Mouse (Mus musculus) forebrain, embryonic 12.5 days (tissue): ENCODE data around the gene Rims3. TPM values are rescaled to one million over a fixed set of nuclear protein-coding genes. Genes with fewer than 3 reads are reported as not detected.

Source experiments
- ATAC-seq: fragments of 200-750 bp; cut with Nextera tagmentation; 2 replicates; pipeline ENCODE4 v1.8.0; 2017; ENCODE audit warnings: moderate TSS enrichment; ENCODE audit not compliant: low FRiP score
- H3K27ac ChIP-seq: fragments of 300-500 bp; sonication (generic); 2 replicates; pipeline ENCODE4 v1.5.1; 2016; ENCODE audit warnings: mild to moderate bottlenecking
- H3K27me3 ChIP-seq: fragments of 300-500 bp; sonication (generic); 2 replicates; pipeline ENCODE4 v1.6.1; 2016; ENCODE audit warnings: mild to moderate bottlenecking
- H3K36me3 ChIP-seq: fragments of 300-500 bp; sonication (generic); replicated peaks from 2 replicates; pipeline ENCODE4 v1.6.1; 2016; ENCODE audit warnings: mild to moderate bottlenecking
- H3K4me1 ChIP-seq: fragments of 300-500 bp; sonication (generic); 2 replicates; pipeline ENCODE4 v1.6.1; 2016
- H3K4me2 ChIP-seq: fragments of 300-500 bp; sonication (generic); 2 replicates; pipeline ENCODE4 v1.6.1; 2016; ENCODE audit warnings: mild to moderate bottlenecking, moderate library complexity
- H3K4me3 ChIP-seq: fragments of 300-500 bp; sonication (generic); replicated peaks from 2 replicates; pipeline ENCODE4 v1.5.1; 2016; ENCODE audit warnings: mild to moderate bottlenecking
- H3K9ac ChIP-seq: fragments of 300-500 bp; sonication (generic); 2 replicates; pipeline ENCODE4 v1.6.1; 2016; ENCODE audit warnings: mild to moderate bottlenecking
- H3K9me3 ChIP-seq: fragments of 300-500 bp; sonication (generic); 2 replicates; pipeline ENCODE4 v1.6.1; 2016
- WGBS: fragments of 180-500 bp; shearing (Covaris S2); methylation state at CpG from one replicate; pipeline ENCODE4 v1.1.7; 2016; 5-methylcytosine and 5-hydroxymethylcytosine counted together
- polyA plus RNA-seq: library from polyadenylated mRNA; unstranded; fragments of >200 nt; fragmentation: Nextera tagmentation; extraction: Ambion mirVana; gene quantifications from 2 replicates; pipeline ENCODE4 v1.2.1, GENCODE M21; 2016

The Rims3 gene
- polyA plus RNA-seq, 1 experiment from 2014 or later, result 6.2 TPM

DNA sequence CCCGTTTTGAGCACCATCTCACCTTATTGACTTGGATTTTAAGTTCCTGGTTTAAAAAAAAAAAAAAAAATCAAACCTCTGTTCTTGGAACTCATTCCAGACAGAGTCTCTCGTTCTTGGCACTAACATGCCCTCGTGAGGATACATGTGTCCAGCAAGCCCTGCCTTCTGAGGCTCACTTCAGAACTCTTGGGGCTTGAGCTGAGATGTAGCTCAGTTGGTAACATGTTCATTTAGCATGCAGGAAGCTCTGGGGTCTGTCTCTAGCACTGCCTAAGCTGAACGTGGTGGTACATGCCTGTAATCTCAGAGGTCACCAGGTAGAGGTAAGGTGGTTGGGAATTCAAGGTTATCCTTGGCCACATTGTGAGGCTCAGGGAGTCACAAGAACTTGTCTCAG is 31.5 kb downstream of the Rims3 start:
- Histone ChIP-seq H3K27me3 (no peaks in the 10 kb centered on the region), H3K9ac (no peak overlapping the region), H3K4me3 (no peak overlapping the region), H3K27ac (no peak overlapping the region), H3K36me3 (no peaks in the 10 kb centered on the region), H3K4me2 (no peak overlapping the region), H3K4me1 (peaks cover 43% of the 10 kb centered on the region), H3K9me3 (no peaks in the 10 kb centered on the region)
- WGBS, result 46% methylated on average over 4 of the region's 4 CpGs
- ATAC-seq, result no peak

DNA sequence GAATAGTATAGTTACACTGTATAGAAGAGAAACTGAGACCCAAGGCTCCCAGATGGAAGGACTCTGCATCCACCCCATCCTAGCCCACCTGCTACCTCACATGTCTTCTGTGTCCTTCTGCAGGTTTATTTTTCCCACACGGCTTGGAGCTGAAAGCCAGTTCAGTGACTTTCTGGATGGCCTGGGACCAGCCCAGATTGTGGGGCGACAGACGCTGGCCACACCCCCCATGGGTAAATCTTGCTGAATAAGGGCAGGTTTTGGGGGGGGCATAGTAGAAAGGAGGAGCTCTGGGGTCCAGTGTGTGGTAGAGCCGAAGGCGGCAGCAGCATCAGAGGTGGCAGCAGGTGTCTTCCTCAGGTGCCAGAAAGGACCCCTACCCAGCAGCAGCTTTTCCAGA is 32.2 kb downstream of the Rims3 start:
- WGBS, result 83% methylated on average over 5 of the region's 5 CpGs
- Histone ChIP-seq H3K4me1 (peaks cover 39% of the 10 kb centered on the region), H3K36me3 (no peaks in the 10 kb centered on the region), H3K27ac (no peak overlapping the region), H3K9ac (no peak overlapping the region), H3K9me3 (no peaks in the 10 kb centered on the region), H3K27me3 (no peaks in the 10 kb centered on the region), H3K4me3 (no peak overlapping the region), H3K4me2 (no peak overlapping the region)
- no peak for ATAC-seq

DNA sequence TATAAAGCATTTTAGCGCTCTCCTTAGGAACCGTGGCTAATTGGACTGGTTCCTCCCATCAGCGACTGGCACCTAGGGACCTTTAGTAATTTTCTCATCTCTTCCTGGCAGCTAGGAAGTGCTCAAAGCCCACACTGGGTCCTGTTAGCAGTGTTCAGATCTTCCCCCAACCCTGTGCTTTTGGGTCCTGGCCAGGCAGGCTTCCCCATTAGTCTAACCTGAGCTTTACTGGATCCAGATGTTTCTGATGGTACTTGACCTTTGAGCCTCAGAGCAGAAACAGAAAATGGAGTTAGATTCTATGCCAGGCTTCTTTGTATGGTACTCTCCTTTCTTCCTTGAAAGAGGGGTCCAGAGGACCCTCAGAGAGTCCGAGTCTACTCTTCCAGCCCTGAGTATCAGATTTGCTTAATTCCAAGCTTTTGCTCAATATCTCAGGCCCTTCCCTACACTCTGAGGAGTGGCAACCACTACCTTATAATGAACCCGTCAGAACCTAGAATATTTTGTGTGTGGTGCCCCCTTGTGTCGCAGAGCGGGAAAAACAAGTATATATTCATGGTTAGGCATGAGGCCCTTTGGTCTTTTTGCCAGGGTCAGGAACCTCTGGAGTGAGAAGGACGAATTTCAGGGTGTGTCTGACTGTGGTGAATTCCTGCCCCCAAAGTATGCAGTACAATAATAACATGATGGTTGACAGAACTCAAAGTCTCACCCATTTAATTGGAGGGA is 32.9 kb downstream of the Rims3 start:
- Histone ChIP-seq H3K27me3 (no peaks in the 10 kb centered on the region), H3K27ac (no peak overlapping the region), H3K4me1 (peaks cover 31% of the 10 kb centered on the region), H3K4me3 (no peak overlapping the region), H3K9ac (no peak overlapping the region), H3K4me2 (no peak overlapping the region), H3K9me3 (no peaks in the 10 kb centered on the region), H3K36me3 (no peaks in the 10 kb centered on the region)
- peak; percentile 4; the same call in 1 of the 2 replicates for ATAC-seq
- WGBS, result 34% methylated on average over 8 of the region's 8 CpGs

DNA sequence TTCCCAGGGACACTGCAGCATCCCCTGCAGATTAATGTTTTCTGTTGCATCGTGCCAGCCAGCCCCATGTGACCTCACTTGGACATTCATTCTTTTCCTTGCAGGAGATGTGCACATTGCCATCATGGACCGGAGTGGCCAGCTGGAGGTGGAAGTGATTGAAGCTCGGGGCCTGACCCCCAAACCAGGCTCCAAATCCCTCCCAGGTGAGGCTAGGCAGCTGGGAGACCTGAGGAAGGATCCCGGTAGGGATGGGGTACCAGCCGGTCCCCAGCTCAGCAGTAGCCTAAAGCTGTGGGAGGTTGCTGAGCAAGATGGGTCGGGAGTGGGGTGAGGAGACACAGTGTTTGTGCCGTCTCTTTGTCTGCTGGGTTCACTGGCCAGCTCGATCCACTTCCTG is 34.3 kb downstream of the Rims3 start:
- no peak overlapping the region for H3K4me3 ChIP-seq
- no peak for ATAC-seq
- H3K4me2 ChIP-seq, result no peak overlapping the region
- 72% methylated on average over 8 of the region's 8 CpGs for WGBS
- no peak overlapping the region for H3K27ac ChIP-seq
- H3K9ac ChIP-seq, result no peak overlapping the region
- H3K4me1 ChIP-seq, result peaks cover 23% of the 10 kb centered on the region
- H3K27me3 ChIP-seq, result no peaks in the 10 kb centered on the region; the same call in 1 of the 2 replicates
- H3K36me3 ChIP-seq, result no peaks in the 10 kb centered on the region
- no peaks in the 10 kb centered on the region for H3K9me3 ChIP-seq

- H3K4me2 ChIP-seq, result no peak overlapping the region
- H3K27me3 ChIP-seq, result no peaks in the 10 kb centered on the region; the same call in 1 of the 2 replicates
- H3K4me1 ChIP-seq, result peaks cover 17% of the 10 kb centered on the region
- peak; percentile 52 for ATAC-seq
- no peak overlapping the region; the same call in 1 of the 2 replicates for H3K27ac ChIP-seq
- no peaks in the 10 kb centered on the region for H3K36me3 ChIP-seq
- no peak overlapping the region for H3K9ac ChIP-seq
- 55% methylated on average over 11 of the region's 11 CpGs for WGBS
- H3K4me3 ChIP-seq, result no peak overlapping the region
- no peaks in the 10 kb centered on the region for H3K9me3 ChIP-seq
Measured at GRCm38 (mm10) chr4:120890754-120891440, 36.3 kb downstream of the Rims3 start.

GRCm38 (mm10) chr4:120891960-120892359 is 37.3 kb downstream of the Rims3 start:
- Histone ChIP-seq H3K4me3 (no peak overlapping the region), H3K27me3 (no peaks in the 10 kb centered on the region; the same call in 1 of the 2 replicates), H3K36me3 (no peaks in the 10 kb centered on the region), H3K4me1 (peaks cover 13% of the 10 kb centered on the region), H3K27ac (no peak overlapping the region), H3K4me2 (no peak overlapping the region), H3K9ac (no peak overlapping the region), H3K9me3 (no peaks in the 10 kb centered on the region)
- no peak for ATAC-seq

DNA sequence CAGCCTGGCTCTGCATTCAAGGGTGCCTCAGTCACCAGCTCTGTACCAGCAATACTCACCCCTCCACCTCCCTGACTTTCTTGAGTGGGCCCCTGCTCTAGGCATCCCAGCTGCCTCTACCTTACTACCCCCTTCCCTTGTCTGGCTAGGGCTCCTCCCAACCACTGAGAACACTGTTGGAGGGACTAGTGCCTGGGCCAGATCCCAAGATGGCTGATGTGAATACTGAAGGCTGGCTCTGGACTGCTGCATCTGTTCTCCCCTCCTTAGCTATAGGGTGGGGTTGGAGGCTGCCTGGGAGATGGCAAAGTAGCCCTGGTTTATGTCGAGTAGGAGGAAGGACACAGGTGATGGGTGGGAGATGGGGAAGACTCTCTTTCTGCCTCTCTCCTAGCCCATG is 37.9 kb downstream of the Rims3 start:
- no peak for ATAC-seq
- no peak overlapping the region for H3K27ac ChIP-seq
- H3K4me1 ChIP-seq, result peaks cover 13% of the 10 kb centered on the region
- H3K4me2 ChIP-seq, result no peak overlapping the region
- H3K27me3 ChIP-seq, result no peaks in the 10 kb centered on the region; the same call in 1 of the 2 replicates
- no peaks in the 10 kb centered on the region for H3K9me3 ChIP-seq
- no peak overlapping the region for H3K9ac ChIP-seq
- WGBS, result 88% methylated on average over 1 of the region's 1 CpGs
- H3K4me3 ChIP-seq, result no peak overlapping the region
- no peaks in the 10 kb centered on the region for H3K36me3 ChIP-seq

DNA sequence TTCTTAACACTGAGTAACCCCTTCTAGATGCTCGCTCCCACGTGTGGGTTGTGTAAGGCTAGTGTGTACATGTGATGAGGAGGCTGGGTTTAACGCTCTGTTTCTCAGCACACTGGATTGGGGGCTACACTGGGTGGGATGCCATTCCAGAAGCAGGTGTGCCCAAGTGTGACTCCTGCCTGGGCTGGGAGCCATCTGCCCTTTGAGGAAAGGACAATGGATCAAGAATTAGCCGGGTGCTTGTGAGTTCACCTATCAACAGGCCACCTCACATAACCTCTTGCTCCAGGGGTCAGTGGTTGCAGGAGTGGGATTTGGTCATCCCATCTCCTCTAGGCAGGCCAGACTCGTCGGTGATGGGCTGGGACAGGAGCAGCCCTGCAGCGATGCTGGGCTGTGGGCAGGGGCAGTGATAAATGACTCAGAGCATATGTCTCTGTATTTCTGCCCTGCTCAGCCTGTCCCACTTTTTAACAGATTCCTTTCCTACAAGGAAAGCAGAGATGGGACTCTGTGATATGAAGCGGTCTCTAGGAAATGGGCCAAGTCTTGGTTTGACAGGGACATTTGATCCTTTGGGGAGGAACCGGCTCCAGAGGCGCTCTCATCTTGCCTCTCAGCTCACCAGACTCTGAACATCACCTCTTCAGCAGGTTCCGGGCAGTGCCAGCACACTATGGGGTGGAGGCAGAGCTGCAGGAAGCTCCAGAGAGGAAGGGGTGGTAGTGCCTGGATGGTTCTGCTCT is 39.2 kb downstream of the Rims3 start:
- Histone ChIP-seq H3K9me3 (no peaks in the 10 kb centered on the region), H3K36me3 (no peaks in the 10 kb centered on the region), H3K4me3 (no peak overlapping the region), H3K9ac (no peak overlapping the region), H3K27ac (no peak overlapping the region), H3K27me3 (no peaks in the 10 kb centered on the region; the same call in 1 of the 2 replicates), H3K4me1 (peaks cover 13% of the 10 kb centered on the region), H3K4me2 (no peak overlapping the region)
- no peak for ATAC-seq
- WGBS, result 82% methylated on average over 11 of the region's 11 CpGs

GRCm38 (mm10) chr4:120894584-120894983 is 40.0 kb downstream of the Rims3 start:
- no peak overlapping the region for H3K4me3 ChIP-seq
- H3K9me3 ChIP-seq, result no peaks in the 10 kb centered on the region
- no peak overlapping the region for H3K27ac ChIP-seq
- H3K36me3 ChIP-seq, result no peaks in the 10 kb centered on the region
- 84% methylated on average over 11 of the region's 11 CpGs for WGBS
- H3K27me3 ChIP-seq, result no peaks in the 10 kb centered on the region; the same call in 1 of the 2 replicates
- no peak for ATAC-seq
- H3K9ac ChIP-seq, result no peak overlapping the region
- no peak overlapping the region for H3K4me2 ChIP-seq
- H3K4me1 ChIP-seq, result peaks cover 13% of the 10 kb centered on the region

- Histone ChIP-seq H3K4me1 (peaks cover 13% of the 10 kb centered on the region), H3K27me3 (no peaks in the 10 kb centered on the region; the same call in 1 of the 2 replicates), H3K4me2 (no peak overlapping the region), H3K9me3 (no peaks in the 10 kb centered on the region), H3K36me3 (no peaks in the 10 kb centered on the region), H3K4me3 (no peak overlapping the region), H3K27ac (no peak overlapping the region), H3K9ac (no peak overlapping the region)
- ATAC-seq, result no peak
- WGBS, result 73% methylated on average over 7 of the region's 7 CpGs
Measured at GRCm38 (mm10) chr4:120895226-120895625, 40.6 kb downstream of the Rims3 start.

GRCm38 (mm10) chr4:120895810-120896584 is 41.4 kb downstream of the Rims3 start:
- no peak overlapping the region for H3K4me2 ChIP-seq
- no peak overlapping the region for H3K9ac ChIP-seq
- no peak overlapping the region for H3K27ac ChIP-seq
- H3K4me1 ChIP-seq, result peaks cover 7% of the 10 kb centered on the region
- no peak overlapping the region for H3K4me3 ChIP-seq
- no peaks in the 10 kb centered on the region for H3K36me3 ChIP-seq
- WGBS, result 82% methylated on average over 7 of the region's 7 CpGs
- ATAC-seq, result no peak
- H3K27me3 ChIP-seq, result no peaks in the 10 kb centered on the region; the same call in 1 of the 2 replicates
- no peaks in the 10 kb centered on the region for H3K9me3 ChIP-seq

GRCm38 (mm10) chr4:120904533-120904932 is 49.9 kb downstream of the Rims3 start:
- no peaks in the 10 kb centered on the region for H3K27me3 ChIP-seq
- WGBS, result 78% methylated on average over 4 of the region's 4 CpGs
- no peak overlapping the region for H3K9ac ChIP-seq
- no peak overlapping the region for H3K4me2 ChIP-seq
- no peak for ATAC-seq
- no peaks in the 10 kb centered on the region for H3K9me3 ChIP-seq
- H3K27ac ChIP-seq, result no peak overlapping the region
- no peak overlapping the region for H3K4me3 ChIP-seq
- no peaks in the 10 kb centered on the region for H3K4me1 ChIP-seq
- H3K36me3 ChIP-seq, result no peaks in the 10 kb centered on the region
